Mouse (Mus musculus): ENCODE data around the gene Lgals12. TPM values are rescaled to one million over a fixed set of nuclear protein-coding genes. Genes with fewer than 3 reads are reported as not detected.

The Lgals12 gene
- polyA plus RNA-seq (2012; rRNA removed) = 2.0 and 3.5 TPM in 2 replicates

GRCm38 (mm10) chr19:7606801-7607689, at the start of gene Lgals12:
Gene Lgals12, minus strand, starts transcription at chr19:7607193.
- no peak for DNase-seq (ENCODE audit: low spot score)

DNA sequence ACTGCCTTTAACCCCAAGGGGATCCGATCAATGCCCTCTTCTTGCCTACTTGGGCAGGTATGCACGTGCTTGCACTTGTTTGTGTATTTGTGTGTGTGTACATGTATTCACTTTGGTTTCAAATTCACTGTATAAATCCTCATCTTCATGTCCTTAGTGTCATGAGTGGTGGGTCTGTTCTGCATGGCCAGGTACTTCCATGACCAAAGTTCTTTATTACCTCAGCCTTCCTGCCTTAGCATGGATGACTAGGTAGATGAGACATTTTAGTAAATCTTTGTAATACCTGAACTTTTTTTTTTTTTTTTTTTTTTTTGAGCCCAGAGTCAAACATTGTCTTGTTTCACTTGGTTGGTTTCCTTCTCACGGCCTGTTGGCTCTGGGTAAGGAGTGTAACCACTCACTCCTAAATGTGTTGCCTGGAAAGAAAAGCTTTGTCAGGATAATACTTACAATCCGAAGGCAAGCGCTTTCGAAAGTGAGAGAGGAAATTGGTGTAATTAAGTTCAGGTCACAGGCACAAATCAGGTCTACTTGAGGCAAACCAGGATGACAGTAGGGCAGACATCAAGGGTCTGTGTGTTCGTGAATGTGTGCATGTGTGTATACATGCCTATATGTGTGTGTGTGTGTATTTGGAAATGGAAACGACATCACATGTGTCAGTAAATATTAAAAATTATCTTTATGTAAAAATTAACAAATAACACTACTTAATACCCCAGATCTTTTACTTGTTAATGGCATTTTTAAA, 42.1 kb upstream of the Lgals12 start:
- no peak for DNase-seq (ENCODE audit: low spot score)

GRCm38 (mm10) chr19:7633786-7634185, 26.8 kb upstream of the Lgals12 start:
- no peak for DNase-seq (ENCODE audit: low spot score)

GRCm38 (mm10) chr19:7633021-7633420, 26.0 kb upstream of the Lgals12 start:
- DNase-seq (ENCODE audit: low spot score) = no peak

GRCm38 (mm10) chr19:7617696-7618095, 10.7 kb upstream of the Lgals12 start:
- no peak for DNase-seq (ENCODE audit: low spot score)

DNA sequence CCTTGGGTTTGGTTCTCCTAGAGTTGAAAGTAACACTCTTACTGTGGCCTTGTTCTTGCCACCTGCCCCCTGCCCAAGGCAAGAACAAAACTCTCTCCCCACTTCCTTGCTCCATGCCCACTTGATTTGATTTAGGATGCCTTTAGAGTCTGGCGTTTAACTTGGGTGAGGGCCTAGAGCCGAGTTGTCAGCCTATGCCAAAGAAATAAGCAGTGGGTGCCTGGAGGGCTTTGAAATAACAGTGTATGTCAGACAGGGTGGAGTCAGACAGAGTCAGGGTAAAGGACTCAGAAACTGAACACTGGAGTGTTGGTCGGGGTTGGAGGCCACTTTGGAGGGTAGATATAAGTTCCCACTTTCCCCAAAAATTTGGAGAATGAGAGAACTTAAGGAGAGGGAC, 10.1 kb upstream of the Lgals12 start:
- no peak for DNase-seq (ENCODE audit: low spot score)

DNA sequence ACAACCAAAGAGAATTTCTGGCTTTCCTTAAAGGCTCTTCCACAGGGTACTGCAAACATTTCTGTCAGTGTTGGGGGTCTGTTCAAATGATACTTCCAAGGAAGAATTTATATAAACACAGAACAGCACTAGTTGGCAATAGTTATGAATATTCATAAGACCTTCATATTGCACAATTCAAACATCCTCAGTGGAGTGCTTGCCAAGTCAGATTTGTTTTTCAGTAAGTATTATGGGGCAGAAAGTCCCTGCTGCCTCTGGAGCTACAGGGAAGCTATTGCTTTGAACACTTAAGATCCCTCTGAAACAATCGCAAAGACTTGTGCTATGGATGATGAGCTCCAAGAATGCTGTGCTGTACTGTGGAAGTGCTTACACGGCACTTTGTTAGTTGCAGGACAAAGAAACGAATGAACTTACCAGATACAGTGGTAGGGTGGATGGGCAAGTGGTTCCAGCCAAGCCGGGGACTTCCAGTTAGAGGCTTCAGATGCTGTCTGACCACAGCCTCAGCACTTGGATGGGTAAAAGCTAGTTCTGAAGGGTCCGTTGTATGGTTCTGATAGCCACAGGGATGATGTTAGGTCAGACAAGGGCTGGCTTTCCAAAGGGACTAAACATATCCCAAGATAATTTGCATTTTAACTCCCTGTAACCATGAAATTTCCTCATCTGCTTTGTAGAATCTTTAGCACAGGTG, 9.4 kb upstream of the Lgals12 start:
- DNase-seq (ENCODE audit: low spot score) = no peak

- no peak for DNase-seq (ENCODE audit: low spot score)
Observed at GRCm38 (mm10) chr19:7613151-7613550, 6.2 kb upstream of the Lgals12 start.

- no peak for DNase-seq (ENCODE audit: low spot score)
Observed at GRCm38 (mm10) chr19:7611942-7612757, 5.2 kb upstream of the Lgals12 start, which contains the start of gene Hrasls5. Gene Hrasls5, plus strand, starts transcription at chr19:7612541.

DNA sequence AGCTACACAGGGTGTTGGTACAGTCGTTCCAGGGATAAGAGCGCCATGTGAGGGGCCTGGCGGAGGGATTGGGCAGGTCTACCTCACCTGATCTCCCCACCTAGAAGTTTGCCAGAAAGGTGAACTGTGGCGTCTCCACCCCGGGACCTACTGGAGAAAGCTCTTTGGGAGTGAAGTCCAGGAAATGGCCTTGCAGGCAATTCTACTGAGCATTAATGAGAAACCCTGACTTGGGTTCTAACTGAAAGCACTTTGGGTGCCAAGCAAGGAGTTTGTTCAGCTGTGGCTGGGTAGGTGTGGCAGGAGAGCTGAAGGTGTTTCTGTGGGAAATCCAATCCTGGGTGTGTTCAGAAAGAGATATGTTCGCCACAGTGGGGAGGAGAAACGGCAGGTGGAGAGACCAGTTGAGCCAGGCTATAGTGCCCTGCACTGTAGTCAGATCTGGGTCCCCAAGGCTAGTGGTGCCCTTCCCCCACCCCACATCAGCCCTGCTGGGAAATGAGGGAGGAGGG, 753 bp upstream of the Lgals12 start:
- no peak for DNase-seq (ENCODE audit: low spot score)

DNA sequence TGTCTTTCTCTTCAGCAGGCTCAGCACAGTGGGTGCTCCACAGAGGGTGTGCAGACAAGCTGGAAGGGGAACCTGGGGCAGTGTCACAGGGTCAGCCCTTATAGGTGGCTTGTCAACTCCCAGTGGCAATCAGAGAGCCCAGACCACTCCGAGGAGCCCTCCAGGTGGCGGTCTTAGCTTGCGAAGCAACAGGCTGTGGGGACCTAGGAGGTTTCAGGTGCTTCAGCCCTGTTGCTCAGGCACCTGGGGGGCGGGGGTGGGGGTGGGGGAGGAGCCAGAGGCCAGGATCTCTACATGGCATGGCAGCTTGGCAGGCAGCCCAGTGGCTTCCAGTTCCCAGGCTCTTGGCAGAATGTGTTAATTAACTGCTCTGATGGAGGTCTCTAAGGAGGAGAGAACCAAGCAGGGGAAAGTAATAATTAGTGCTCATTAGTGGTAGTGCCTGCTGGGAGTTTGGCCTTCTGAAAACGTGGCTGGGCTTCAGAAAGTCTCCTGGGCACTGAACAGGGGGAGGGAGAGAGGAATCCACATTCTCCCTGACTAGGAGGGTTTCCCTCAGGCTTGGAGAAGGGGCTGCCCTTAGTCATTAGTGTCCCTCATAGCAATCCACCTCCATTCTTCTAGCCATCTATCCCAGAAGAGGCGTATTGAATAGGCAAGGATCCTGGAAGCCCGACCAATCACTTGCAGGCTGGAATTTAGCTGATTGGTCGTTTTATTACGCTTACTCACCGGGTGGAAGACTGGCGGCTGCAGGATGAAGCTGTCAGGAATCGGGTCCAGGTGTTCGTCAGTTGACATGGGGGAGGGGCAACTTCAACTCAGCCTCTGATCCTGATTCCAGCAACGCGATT, 836 bp downstream of the Lgals12 start:
- DNase-seq (ENCODE audit: low spot score) = no peak

DNA sequence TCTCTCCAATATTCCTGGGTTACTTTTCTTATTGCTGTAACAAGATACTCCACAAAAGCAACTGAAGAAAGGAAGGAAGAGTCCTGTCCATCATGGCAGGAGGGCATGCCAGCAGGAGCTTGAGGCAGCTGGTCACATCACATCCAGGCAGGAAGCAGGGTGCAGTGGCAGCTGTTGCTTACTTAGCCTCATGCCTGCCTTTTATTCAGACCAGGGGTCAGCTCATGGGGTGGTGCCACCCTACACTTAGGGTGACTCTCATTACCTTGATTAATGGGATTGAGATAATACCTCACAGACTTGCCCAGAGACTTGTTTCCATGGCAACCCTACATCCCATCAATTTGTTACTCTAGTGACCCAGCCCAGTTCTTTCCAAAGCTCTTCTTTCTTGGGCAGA, 2.0 kb downstream of the Lgals12 start:
- DNase-seq (ENCODE audit: low spot score) = no peak

DNA sequence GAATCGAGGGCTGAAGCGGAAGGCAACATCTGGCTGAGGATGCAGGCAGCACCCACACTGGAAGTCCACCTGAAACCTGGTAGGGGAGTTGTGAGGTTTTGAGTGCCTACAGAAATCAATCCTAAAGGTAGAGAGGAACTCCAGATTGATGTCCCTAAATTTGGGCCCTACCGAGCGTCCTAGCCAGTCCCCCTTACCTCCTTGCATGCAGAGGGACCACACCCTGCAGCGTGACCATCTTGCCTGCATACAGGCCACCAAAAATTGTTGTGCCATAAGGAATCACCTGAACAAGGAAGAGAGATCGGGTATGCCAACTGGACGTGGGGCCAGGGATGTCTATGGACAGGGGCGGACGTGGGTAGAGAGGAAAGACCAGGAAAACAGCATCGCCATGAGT, 2.9 kb downstream of the Lgals12 start:
- no peak for DNase-seq (ENCODE audit: low spot score)

- no peak for DNase-seq (ENCODE audit: low spot score)
Observed at GRCm38 (mm10) chr19:7601551-7601950, 5.4 kb downstream of the Lgals12 start.

DNA sequence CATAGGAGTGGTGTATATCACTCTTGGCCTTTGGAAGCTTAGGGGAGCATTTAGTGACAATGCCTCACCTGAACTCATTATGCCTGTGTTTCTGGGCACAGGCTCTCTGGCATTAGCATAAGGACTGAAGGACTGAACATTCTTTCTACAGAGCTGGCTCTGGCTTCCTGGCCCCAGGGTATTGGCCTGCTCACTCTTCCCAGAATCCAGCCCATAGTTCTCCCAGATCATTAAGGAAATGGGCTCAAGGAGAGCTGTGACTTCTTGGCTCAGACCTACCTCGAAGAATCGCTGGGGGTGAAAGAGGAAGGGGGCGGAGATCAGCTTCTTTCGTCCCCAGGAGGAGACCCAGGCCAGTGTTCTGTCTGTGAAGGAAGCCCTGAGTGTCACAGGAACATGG, 8.5 kb downstream of the Lgals12 start:
- DNase-seq (ENCODE audit: low spot score) = no peak

DNA sequence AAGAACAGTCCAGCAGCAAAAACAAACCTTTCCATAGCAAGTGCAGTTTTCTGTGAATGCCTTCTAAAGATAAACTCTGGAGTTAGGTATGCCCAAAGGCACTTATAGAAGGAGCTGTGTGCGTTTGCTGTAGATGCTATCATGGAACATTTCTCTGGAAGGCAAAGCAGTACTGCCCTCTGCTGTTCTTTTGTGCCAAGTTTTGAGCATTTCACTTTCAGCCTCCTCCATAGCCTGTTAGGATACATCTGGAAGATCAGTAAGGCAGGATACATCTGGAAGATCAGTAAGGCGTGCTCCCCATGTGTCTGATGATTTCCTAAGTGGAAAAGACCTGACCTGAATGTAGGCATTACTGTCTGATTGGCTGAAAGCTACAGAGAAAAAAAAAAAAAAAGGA, 11.5 kb downstream of the Lgals12 start:
- no peak for DNase-seq (ENCODE audit: low spot score)

- no peak for DNase-seq (ENCODE audit: low spot score)
Observed at GRCm38 (mm10) chr19:7592018-7592417, 15.0 kb downstream of the Lgals12 start.

GRCm38 (mm10) chr19:7590795-7591194, 16.2 kb downstream of the Lgals12 start:
- no peak for DNase-seq (ENCODE audit: low spot score)

GRCm38 (mm10) chr19:7585764-7586163, 21.2 kb downstream of the Lgals12 start:
- DNase-seq (ENCODE audit: low spot score) = no peak

GRCm38 (mm10) chr19:7585279-7585678, 21.7 kb downstream of the Lgals12 start:
- DNase-seq (ENCODE audit: low spot score) = no peak
